Mouse (Mus musculus) lung, adult 18-20 months (tissue): Measurements from ENCODE around the gene Emid1.
"Not testable (repeated sequence)": the region's sequence is repeated elsewhere in the genome, so short reads cannot be mapped to it uniquely, and the experiment has no call there.

Source experiments
- DNase-seq, 2 experiments: peaks; one replicate each; pipeline ENCODE4 v3.0.0; 2022; ENCODE audit warnings: mixed read lengths in 2 of 2

The Emid1 gene

GRCm38 (mm10) chr11:5102384-5102783 lies 49.7 kb downstream of the Emid1 start:
- DNase-seq = no peak

GRCm38 (mm10) chr11:5101641-5102040 lies 50.4 kb downstream of the Emid1 start:
- no peak for DNase-seq

GRCm38 (mm10) chr11:5100801-5101200 lies 51.3 kb downstream of the Emid1 start:
- DNase-seq = no peak

GRCm38 (mm10) chr11:5100283-5100682 lies 51.8 kb downstream of the Emid1 start:
- DNase-seq = no peak

- peak; percentile 86 to 89 for DNase-seq
Observed at GRCm38 (mm10) chr11:5099576-5100183, 52.4 kb downstream of the Emid1 start.

GRCm38 (mm10) chr11:5098736-5099542 lies 53.1 kb downstream of the Emid1 start, which contains the start of the genes Rhbdd3 and Ewsr1:
TSS of gene Rhbdd3 (plus strand) at chr11:5098926.
TSS of gene Ewsr1 (minus strand) at chr11:5099266.
- DNase-seq = peak; percentile 96

- peak; percentile 31 to 46 for DNase-seq
Observed at GRCm38 (mm10) chr11:5098035-5098735, 53.9 kb downstream of the Emid1 start.

GRCm38 (mm10) chr11:5096480-5097020 lies 55.5 kb downstream of the Emid1 start:
- no peak for DNase-seq

- no peak for DNase-seq
Observed at GRCm38 (mm10) chr11:5095877-5096276, 56.2 kb downstream of the Emid1 start.

- no peak for DNase-seq
Observed at GRCm38 (mm10) chr11:5091706-5092105, 60.4 kb downstream of the Emid1 start.

- no peak for DNase-seq
Observed at GRCm38 (mm10) chr11:5089147-5089546, 62.9 kb downstream of the Emid1 start.

GRCm38 (mm10) chr11:5076843-5077242 lies 75.2 kb downstream of the Emid1 start:
- DNase-seq = not testable (repeated sequence)

GRCm38 (mm10) chr11:5075760-5076159 lies 76.3 kb downstream of the Emid1 start:
- DNase-seq = no peak

- DNase-seq = no peak
Observed at GRCm38 (mm10) chr11:5074882-5075281, 77.2 kb downstream of the Emid1 start.

GRCm38 (mm10) chr11:5068126-5068971 lies 83.7 kb downstream of the Emid1 start:
- DNase-seq = peak; percentile 60 to 74

GRCm38 (mm10) chr11:5067063-5067462 lies 85.0 kb downstream of the Emid1 start:
- no peak for DNase-seq

- DNase-seq = peak; percentile 90 to 92
Observed at GRCm38 (mm10) chr11:5065056-5065821, 86.8 kb downstream of the Emid1 start, which contains the start of gene Gas2l1. TSS of gene Gas2l1 (minus strand) at chr11:5065327.

GRCm38 (mm10) chr11:5064282-5065055 lies 87.6 kb downstream of the Emid1 start:
- DNase-seq = peak; percentile 27 to 43

GRCm38 (mm10) chr11:5063561-5064281 lies 88.3 kb downstream of the Emid1 start:
- peak; percentile 38 to 41 for DNase-seq
